Mouse (Mus musculus) megakaryocyte, embryonic 14.5 days (primary cell): ENCODE results near the gene Abcg1.

Experiments
- FLI1 ChIP-seq: IDR thresholded peaks from 2 replicates; pipeline ENCODE4 v1.6.1; 2012; ENCODE audit warnings: low read length, inconsistent platforms, mixed read lengths
- GATA1 ChIP-seq: IDR thresholded peaks from 3 replicates; pipeline ENCODE4 v1.6.1; 2012; ENCODE audit warnings: mixed read lengths, low read length, inconsistent platforms, borderline replicate concordance

GRCm38 (mm10) chr17:31036168-31036876, 21.2 kb upstream of the Abcg1 start:
- TF ChIP-seq GATA1, result no peak
- no peak for TF ChIP-seq FLI1
